ENCODE assay signal across 8 mouse cellular contexts in the genomic region with DNA sequence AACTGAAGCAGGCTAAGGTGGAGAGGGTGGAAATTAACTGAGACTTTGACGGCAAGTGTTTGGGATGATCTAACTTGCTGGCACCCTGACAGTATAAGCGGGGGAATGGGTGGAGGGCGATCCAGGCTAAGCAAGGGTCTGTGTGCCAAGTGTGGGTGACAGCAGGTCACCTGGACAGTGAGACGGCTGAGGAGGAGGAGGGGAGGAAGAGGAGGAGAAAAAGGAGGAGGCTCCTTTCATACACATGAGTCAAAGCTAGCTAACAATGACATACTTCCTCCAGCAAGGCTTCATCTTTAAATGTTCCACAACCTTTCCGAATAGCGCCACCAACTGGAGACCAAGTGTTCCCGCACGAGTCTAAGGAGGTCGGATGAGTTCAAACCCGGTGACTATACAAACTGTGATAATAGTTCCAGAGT. TPM values are rescaled to one million over a fixed set of nuclear protein-coding genes. Genes with fewer than 3 reads are reported as not detected.
DNase-seq lines count a peak whose midpoint lies in the region; ATAC-seq lines count a peak whose summit lies in the region.

No protein-coding gene starts in this region.

- WGBS in embryonic facial prominence, embryonic 11.5 days, result 29% methylated on average over 10 of the region's 10 CpGs
- WGBS in hindbrain, embryonic 14.5 days, result 32% methylated on average over 10 of the region's 10 CpGs
- WGBS in liver, embryonic 12.5 days (ENCODE audit: insufficient replicate concordance), result 25% methylated on average over 10 of the region's 10 CpGs

- no peak overlapping the region for H3K9ac ChIP-seq in embryonic facial prominence, embryonic 11.5 days (replicated peaks; ENCODE audit: low read length)
- no peak overlapping the region for H3K9ac ChIP-seq in hindbrain, embryonic 14.5 days
- no peak overlapping the region for H3K9ac ChIP-seq in liver, embryonic 12.5 days

- no peaks in the 10 kb centered on the region for H3K9me3 ChIP-seq in embryonic facial prominence, embryonic 11.5 days (replicated peaks; ENCODE audit: control insufficient read depth, low read length)
- no peaks in the 10 kb centered on the region for H3K9me3 ChIP-seq in hindbrain, embryonic 14.5 days (ENCODE audit: control insufficient read depth, low read length)
- H3K9me3 ChIP-seq in liver, embryonic 12.5 days (replicated peaks), result no peaks in the 10 kb centered on the region

- DNase-seq in embryo, embryonic 10 days (ENCODE audit: low spot score), result peak; percentile 79
- no peak for DNase-seq in embryo, embryonic 9.5 days (ENCODE audit: extremely low spot score)
- peak; percentile 72 for DNase-seq in 3T3-L1 (ENCODE audit: low read depth, low spot score)
- peak; percentile 69 for DNase-seq in adrenal gland, postnatal 10 days
- peak; percentile 66 for DNase-seq in embryonic facial prominence, embryonic 11.5 days (ENCODE audit: low spot score)
- DNase-seq in hindbrain, embryonic 14.5 days (ENCODE audit: low spot score), result peak; percentile 48
- peak; percentile 46 for DNase-seq in right cerebral cortex, postnatal 14 days

- no peak overlapping the region for H3K27ac ChIP-seq in embryonic facial prominence, embryonic 11.5 days (replicated peaks; ENCODE audit: low read depth, low read length)
- no peak overlapping the region for H3K27ac ChIP-seq in hindbrain, embryonic 14.5 days
- H3K27ac ChIP-seq in liver, embryonic 12.5 days, result no peak overlapping the region

- ATAC-seq in embryonic facial prominence, embryonic 11.5 days (replicated peaks; ENCODE audit: insufficient number of reproducible peaks, low FRiP score, low TSS enrichment, low read depth), result no peak
- ATAC-seq in hindbrain, embryonic 14.5 days (ENCODE audit: low FRiP score), result no peak
- peak; percentile 43; the same call in 1 of the 2 replicates for ATAC-seq in liver, embryonic 12.5 days

- H3K4me2 ChIP-seq in embryonic facial prominence, embryonic 11.5 days (ENCODE audit: low read depth, low read length), result no peak overlapping the region
- H3K4me2 ChIP-seq in hindbrain, embryonic 14.5 days (replicated peaks), result no peak overlapping the region
- H3K4me2 ChIP-seq in liver, embryonic 12.5 days, result no peak overlapping the region

- no peaks in the 10 kb centered on the region for H3K36me3 ChIP-seq in embryonic facial prominence, embryonic 11.5 days (replicated peaks; ENCODE audit: control insufficient read depth, insufficient read depth, low read depth, low read length)
- H3K36me3 ChIP-seq in hindbrain, embryonic 14.5 days (replicated peaks; ENCODE audit: control insufficient read depth, insufficient read depth), result peaks cover 9% of the 10 kb centered on the region; the same call in 1 of the 2 replicates
- no peaks in the 10 kb centered on the region for H3K36me3 ChIP-seq in liver, embryonic 12.5 days

- no peak overlapping the region for H3K4me3 ChIP-seq in embryonic facial prominence, embryonic 11.5 days (ENCODE audit: low read depth, low read length)
- no peak overlapping the region for H3K4me3 ChIP-seq in hindbrain, embryonic 14.5 days (replicated peaks; ENCODE audit: low read length)
- H3K4me3 ChIP-seq in liver, embryonic 12.5 days, result no peak overlapping the region

- H3K4me1 ChIP-seq in embryonic facial prominence, embryonic 11.5 days (ENCODE audit: control insufficient read depth, insufficient read depth, low read length), result no peaks in the 10 kb centered on the region
- no peaks in the 10 kb centered on the region for H3K4me1 ChIP-seq in hindbrain, embryonic 14.5 days (replicated peaks; ENCODE audit: control insufficient read depth, insufficient read depth, low read length)
- peaks cover 34% of the 10 kb centered on the region for H3K4me1 ChIP-seq in liver, embryonic 12.5 days

- H3K27me3 ChIP-seq in embryonic facial prominence, embryonic 11.5 days (ENCODE audit: control insufficient read depth, insufficient read depth, low read length), result no peaks in the 10 kb centered on the region
- H3K27me3 ChIP-seq in hindbrain, embryonic 14.5 days (ENCODE audit: control insufficient read depth, insufficient read depth, low read length), result no peaks in the 10 kb centered on the region
- H3K27me3 ChIP-seq in liver, embryonic 12.5 days (replicated peaks), result no peaks in the 10 kb centered on the region

RNA-seq across cellular contexts. Expression of a gene that starts 10.3 kb away (rescaled TPM):
- 1 to 10 TPM; 4.0 to 5.5 TPM for total RNA-seq in adrenal gland, postnatal 10 days (2021)
- 18.6 and 20.0 TPM in 2 replicates for polyA plus RNA-seq in embryonic facial prominence, embryonic 11.5 days (2014; fragmentation: Nextera tagmentation; extraction: Ambion mirVana)
- polyA plus RNA-seq in hindbrain, embryonic 14.5 days (2014; fragmentation: Nextera tagmentation; extraction: Ambion mirVana), result 15.3 and 19.6 TPM in 2 replicates
- polyA plus RNA-seq in liver, embryonic 12.5 days (2016; fragmentation: Nextera tagmentation; extraction: Ambion mirVana), result 3.0 and 3.6 TPM in 2 replicates

RNA-seq across cellular contexts. Expression of a gene that starts 13.1 kb away (rescaled TPM):
- under 1 TPM; 0.15 to 0.18 TPM for total RNA-seq in adrenal gland, postnatal 10 days (2021)
- polyA plus RNA-seq in embryonic facial prominence, embryonic 11.5 days (2014; fragmentation: Nextera tagmentation; extraction: Ambion mirVana), result 1.1 and 2.2 TPM in 2 replicates
- 2.7 and 4.3 TPM in 2 replicates for polyA plus RNA-seq in hindbrain, embryonic 14.5 days (2014; fragmentation: Nextera tagmentation; extraction: Ambion mirVana)
- 0.05 TPM in 1 of 2 replicates, not detected in the other for polyA plus RNA-seq in liver, embryonic 12.5 days (2016; fragmentation: Nextera tagmentation; extraction: Ambion mirVana)

RNA-seq across cellular contexts. Expression of a gene that starts 17.1 kb away (rescaled TPM):
- 100 to 1,000 TPM; 119 to 121 TPM for total RNA-seq in adrenal gland, postnatal 10 days (2021)
- 222 and 230 TPM in 2 replicates for polyA plus RNA-seq in embryonic facial prominence, embryonic 11.5 days (2014; fragmentation: Nextera tagmentation; extraction: Ambion mirVana)
- polyA plus RNA-seq in hindbrain, embryonic 14.5 days (2014; fragmentation: Nextera tagmentation; extraction: Ambion mirVana), result 454 and 472 TPM in 2 replicates
- 147 and 157 TPM in 2 replicates for polyA plus RNA-seq in liver, embryonic 12.5 days (2016; fragmentation: Nextera tagmentation; extraction: Ambion mirVana)

RNA-seq across cellular contexts. Expression of a gene that starts 46.8 kb away (rescaled TPM):
- 1 to 10 TPM; 6.2 TPM for total RNA-seq in adrenal gland, postnatal 10 days (2021)
- 7.7 and 8.2 TPM in 2 replicates for polyA plus RNA-seq in embryonic facial prominence, embryonic 11.5 days (2014; fragmentation: Nextera tagmentation; extraction: Ambion mirVana)
- polyA plus RNA-seq in hindbrain, embryonic 14.5 days (2014; fragmentation: Nextera tagmentation; extraction: Ambion mirVana), result 2.8 and 3.7 TPM in 2 replicates
- polyA plus RNA-seq in liver, embryonic 12.5 days (2016; fragmentation: Nextera tagmentation; extraction: Ambion mirVana), result 5.6 and 6.0 TPM in 2 replicates
